18 mouse cellular contexts compared by ENCODE assay signal in genomic region chr8:123977499-123977898, GRCm38 (mm10). TPM values are rescaled to one million over a fixed set of nuclear protein-coding genes. Genes with fewer than 3 reads are reported as not detected.
A peak's percentile ranks its signal among the peaks of the same experiment; 100 is the strongest.
DNase-seq lines count a peak whose midpoint lies in the region; ATAC-seq and TF ChIP-seq lines count a peak whose summit lies in the region.
"Had no signal": no experiment of that assay in that cellular context is flagged by ENCODE, and none has a peak within 500 bp of the region (broad histone marks: within the 10 kb centered on the region; RNA-seq: fewer than 3 reads in every experiment).

No protein-coding gene starts in this region.

- ATAC-seq in heart, embryonic 14.5 days (ENCODE audit: insufficient number of reproducible peaks, insufficient read depth, low FRiP score, low read depth), result no peak
- no peak for ATAC-seq in liver, embryonic 15.5 days (ENCODE audit: insufficient read depth)
- ATAC-seq: activated CD4-positive, CD25-positive, alpha-beta regulatory T cell, adult 4 months had no signal

- WGBS in heart, embryonic 14.5 days, result 84% methylated on average over 4 of the region's 4 CpGs
- WGBS in liver, embryonic 15.5 days (ENCODE audit: insufficient replicate concordance), result 88% methylated on average over 4 of the region's 4 CpGs

- no peak overlapping the region; the same call in 1 of the 2 replicates for H3K9ac ChIP-seq in heart, embryonic 14.5 days (ENCODE audit: low read length)
- peak overlapping the region; percentile 100; the same call in 1 of the 2 replicates for H3K9ac ChIP-seq in liver, embryonic 15.5 days
- H3K9ac ChIP-seq: embryonic facial prominence, embryonic 15.5 days; limb, embryonic 13.5 days; stomach, embryonic 15.5 days had no signal

- no peaks in the 10 kb centered on the region for H3K36me3 ChIP-seq in heart, embryonic 14.5 days (ENCODE audit: control insufficient read depth, insufficient read depth, low read length)
- H3K36me3 ChIP-seq in liver, embryonic 15.5 days (replicated peaks), result peaks cover 84% of the 10 kb centered on the region
- H3K36me3 ChIP-seq: embryonic facial prominence, embryonic 15.5 days; limb, embryonic 13.5 days; stomach, embryonic 15.5 days had no signal

- H3K4me2 ChIP-seq in heart, embryonic 14.5 days (ENCODE audit: low read length), result peak overlapping the region; percentile 51
- peak overlapping the region; percentile 83 for H3K4me2 ChIP-seq in liver, embryonic 15.5 days
- H3K4me2 ChIP-seq: embryonic facial prominence, embryonic 15.5 days; limb, embryonic 13.5 days had no signal

- no peak overlapping the region for H3K4me3 ChIP-seq in heart, embryonic 14.5 days (ENCODE audit: control insufficient read depth in 1 of 2, insufficient read depth in 1 of 2, low read depth in 1 of 2, low read length in 2 of 2)
- no peak overlapping the region for H3K4me3 ChIP-seq in layer of hippocampus, adult 2 months
- H3K4me3 ChIP-seq in liver, embryonic 15.5 days (replicated peaks), result peak overlapping the region; percentile 99
- H3K4me3 ChIP-seq: embryonic facial prominence, embryonic 15.5 days; limb, embryonic 13.5 days; megakaryocyte, embryonic 14.5 days; myocyte; stomach, embryonic 15.5 days had no signal

- peaks cover 25 to 31% of the 10 kb centered on the region in 2 experiments for H3K4me1 ChIP-seq in heart, embryonic 14.5 days (ENCODE audit: control insufficient read depth in 2 of 2, insufficient read depth in 2 of 2, low read length in 2 of 2)
- peaks cover 77% of the 10 kb centered on the region for H3K4me1 ChIP-seq in liver, embryonic 15.5 days (replicated peaks)

- no peak for TF ChIP-seq CTCF in layer of hippocampus, adult 2 months (conservative IDR thresholded peaks at IDR 0.05)

- no peaks in the 10 kb centered on the region for H3K27me3 ChIP-seq in heart, embryonic 14.5 days (ENCODE audit: control insufficient read depth, insufficient read depth, low read length)
- no peaks in the 10 kb centered on the region for H3K27me3 ChIP-seq in liver, embryonic 15.5 days
- H3K27me3 ChIP-seq: embryonic facial prominence, embryonic 15.5 days; limb, embryonic 13.5 days; megakaryocyte, embryonic 14.5 days; stomach, embryonic 15.5 days had no signal

- H3K27ac ChIP-seq in heart, embryonic 14.5 days (replicated peaks in 1 of 2; ENCODE audit: control insufficient read depth in 1 of 2, insufficient read depth in 1 of 2, low read depth in 2 of 2, low read length in 2 of 2), result peak overlapping the region in 1 of 2 experiments; percentile 65; a peak in 3 of 4 replicates
- H3K27ac ChIP-seq in layer of hippocampus, adult 2 months, result peak overlapping the region; percentile 53
- H3K27ac ChIP-seq in liver, embryonic 15.5 days (replicated peaks), result peak overlapping the region; percentile 96
- H3K27ac ChIP-seq: limb, embryonic 13.5 days had no signal

- DNase-seq in cerebellum, adult 9-10 months, result peak; percentile 19
- DNase-seq in cerebellum, adult 11-12 months, result no peak
- DNase-seq in heart, adult 9 months (ENCODE audit: low spot score in 2 of 2), result no peak
- no peak for DNase-seq in layer of hippocampus, adult 2 months (ENCODE audit: low spot score in 2 of 2)
- DNase-seq in layer of hippocampus, adult 9-11 months, result no peak
- DNase-seq in urinary bladder, postnatal 14 days (ENCODE audit: low spot score), result no peak
- DNase-seq: layer of hippocampus, postnatal 36 days; midbrain, embryonic 14.5 days; thymus, adult 18-20 months; thymus, postnatal 4 days had no signal

- no peaks in the 10 kb centered on the region for H3K9me3 ChIP-seq in heart, embryonic 14.5 days (ENCODE audit: control insufficient read depth, low read length)
- H3K9me3 ChIP-seq in liver, embryonic 15.5 days (replicated peaks), result no peaks in the 10 kb centered on the region
- H3K9me3 ChIP-seq: embryonic facial prominence, embryonic 15.5 days; limb, embryonic 13.5 days; stomach, embryonic 15.5 days had no signal

RNA-seq across cellular contexts. Expression of gene Abcb10, which starts 5.4 kb away (rescaled TPM):
- 21.5 and 21.9 TPM in 2 replicates for polyA plus RNA-seq in heart, embryonic 14.5 days (2014; fragmentation: Nextera tagmentation; extraction: Ambion mirVana)
- total RNA-seq in layer of hippocampus, adult 2 months (2021), result 10 to 100 TPM; 16.9 to 17.9 TPM
- polyA plus RNA-seq in liver, embryonic 15.5 days (2015; fragmentation: Nextera tagmentation; extraction: Ambion mirVana), result 148 and 165 TPM in 2 replicates

RNA-seq across cellular contexts. Expression of gene Nup133, which starts 28.4 kb away (rescaled TPM):
- polyA plus RNA-seq in heart, embryonic 14.5 days (2014; fragmentation: Nextera tagmentation; extraction: Ambion mirVana), result 24.2 and 24.9 TPM in 2 replicates
- 10 to 100 TPM; 21.0 to 25.7 TPM for total RNA-seq in layer of hippocampus, adult 2 months (2021)
- 19.2 and 19.4 TPM in 2 replicates for polyA plus RNA-seq in liver, embryonic 15.5 days (2015; fragmentation: Nextera tagmentation; extraction: Ambion mirVana)

RNA-seq across cellular contexts. Expression of gene Taf5l, which starts 43.7 kb away (rescaled TPM):
- 28.5 and 29.7 TPM in 2 replicates for polyA plus RNA-seq in heart, embryonic 14.5 days (2014; fragmentation: Nextera tagmentation; extraction: Ambion mirVana)
- 10 to 100 TPM; 21.1 to 21.9 TPM for total RNA-seq in layer of hippocampus, adult 2 months (2021)
- polyA plus RNA-seq in liver, embryonic 15.5 days (2015; fragmentation: Nextera tagmentation; extraction: Ambion mirVana), result 27.5 and 29.5 TPM in 2 replicates

RNA-seq across cellular contexts. Expression of gene Urb2, which starts 43.8 kb away (rescaled TPM):
- polyA plus RNA-seq in heart, embryonic 14.5 days (2014; fragmentation: Nextera tagmentation; extraction: Ambion mirVana), result 4.3 and 4.4 TPM in 2 replicates
- 10 to 100 TPM; 11.2 to 12.3 TPM for total RNA-seq in layer of hippocampus, adult 2 months (2021)
- polyA plus RNA-seq in liver, embryonic 15.5 days (2015; fragmentation: Nextera tagmentation; extraction: Ambion mirVana), result 2.4 and 2.5 TPM in 2 replicates
